Mouse (Mus musculus) layer of hippocampus, adult 9-11 months (tissue): ENCODE data around the gene Btbd35f14.
"Not testable (repeated sequence)": the region's sequence is repeated elsewhere in the genome, so short reads cannot be mapped to it uniquely, and the experiment has no call there.

Experiments
- DNase-seq: peaks from one replicate; pipeline ENCODE4 v3.0.0; 2022

The Btbd35f14 gene

GRCm38 (mm10) chrX:33702249-33702648 is at the start of gene Btbd35f14:
Btbd35f14 (minus strand) TSS chrX:33702349.
- not testable (repeated sequence) for DNase-seq

DNA sequence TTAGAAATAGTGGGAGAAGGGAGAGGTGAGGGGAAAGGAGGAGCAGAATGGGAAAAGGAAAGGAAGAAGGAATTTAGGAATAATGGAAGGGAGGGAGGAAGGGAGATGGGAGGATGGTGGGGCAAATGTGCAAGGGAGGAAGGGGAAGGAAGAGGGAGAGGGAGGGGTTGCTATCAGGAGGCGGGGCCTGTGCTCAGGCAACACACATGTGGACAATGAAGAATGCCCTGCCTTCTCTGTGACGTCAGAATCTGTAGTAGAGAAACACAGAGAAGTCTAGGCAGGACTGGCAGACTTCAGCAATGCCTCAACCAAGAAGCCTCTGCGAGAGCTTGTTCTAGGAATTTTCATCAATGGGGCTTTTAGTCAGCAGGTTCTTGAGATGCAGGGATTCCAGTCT is 45.3 kb downstream of the Btbd35f14 start, which contains the start of gene Btbd35f13:
Gene Btbd35f13 (plus strand): TSS at position 301 of the 400 bp plus-strand sequence.
- DNase-seq = not testable (repeated sequence)
